In the genomic region with DNA sequence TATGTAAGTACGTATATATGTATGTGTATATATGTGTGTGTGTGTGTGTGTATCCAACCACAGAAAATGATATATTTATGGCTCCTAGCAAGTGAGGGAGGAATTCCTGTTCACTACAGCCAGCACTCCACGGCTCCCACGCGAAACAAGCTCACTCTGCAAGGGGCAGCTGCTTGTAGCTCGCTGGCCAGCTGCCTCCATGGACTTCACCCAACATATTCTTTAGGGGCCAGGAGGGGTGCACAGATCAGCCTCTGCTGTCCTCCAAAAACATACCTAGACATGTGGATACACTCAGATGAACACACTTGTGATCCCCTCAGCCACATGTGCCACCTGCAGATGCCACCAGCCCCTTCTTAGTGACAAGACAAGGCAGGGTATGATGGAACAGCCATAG, we compare ENCODE assay signal across 10 mouse cellular contexts. TPM values are rescaled to one million over a fixed set of nuclear protein-coding genes. Genes with fewer than 3 reads are reported as not detected.
DNase-seq lines count a peak whose midpoint lies in the region; ATAC-seq and TF ChIP-seq lines count a peak whose summit lies in the region.
"Had no signal": no experiment of that assay in that cellular context is flagged by ENCODE, and none has a peak within 500 bp of the region (broad histone marks: within the 10 kb centered on the region; RNA-seq: fewer than 3 reads in every experiment).

No protein-coding gene starts in this region.

- WGBS in forebrain, embryonic 10.5 days, result 83% methylated on average over 5 of the region's 5 CpGs
- 82% methylated on average over 5 of the region's 5 CpGs for WGBS in forebrain, embryonic 11.5 days
- 45% methylated on average over 5 of the region's 5 CpGs for WGBS in lung, embryonic 14.5 days
- WGBS in heart, embryonic 16.5 days, result 47% methylated on average over 5 of the region's 5 CpGs
- 79% methylated on average over 5 of the region's 5 CpGs for WGBS in liver, postnatal 0 days (ENCODE audit: insufficient replicate concordance)

- ATAC-seq in forebrain, embryonic 11.5 days (replicated peaks; ENCODE audit: low FRiP score), result no peak
- no peak for ATAC-seq in lung, embryonic 14.5 days (ENCODE audit: insufficient read depth)
- no peak for ATAC-seq in heart, embryonic 16.5 days (replicated peaks; ENCODE audit: extremely low read depth, insufficient read depth, low FRiP score)
- no peak for ATAC-seq in liver, postnatal 0 days
- ATAC-seq: inflammation-experienced regulatory T-cells, adult 6 months; lung, postnatal 0 days had no signal

- H3K4me1 ChIP-seq in forebrain, embryonic 10.5 days, result peaks cover 74% of the 10 kb centered on the region
- H3K4me1 ChIP-seq in forebrain, embryonic 11.5 days (replicated peaks; ENCODE audit: control insufficient read depth, insufficient read depth, low read length), result peaks cover 32% of the 10 kb centered on the region
- H3K4me1 ChIP-seq in lung, embryonic 14.5 days (ENCODE audit: insufficient read depth), result peaks cover 45% of the 10 kb centered on the region
- peaks cover 73% of the 10 kb centered on the region for H3K4me1 ChIP-seq in heart, embryonic 16.5 days (ENCODE audit: control insufficient read depth, insufficient read depth, low read length)
- H3K4me1 ChIP-seq in liver, postnatal 0 days (ENCODE audit: insufficient read depth), result peaks cover 41% of the 10 kb centered on the region

- no peak overlapping the region for H3K4me3 ChIP-seq in forebrain, embryonic 10.5 days
- H3K4me3 ChIP-seq in forebrain, embryonic 11.5 days (ENCODE audit: low read depth, low read length), result no peak overlapping the region
- no peak overlapping the region for H3K4me3 ChIP-seq in lung, embryonic 14.5 days (ENCODE audit: low read depth, low read length)
- H3K4me3 ChIP-seq in heart, embryonic 16.5 days (ENCODE audit: low read length), result no peak overlapping the region
- no peak overlapping the region for H3K4me3 ChIP-seq in liver, postnatal 0 days (ENCODE audit: low read depth, low read length)

- H3K36me3 ChIP-seq in forebrain, embryonic 10.5 days (replicated peaks), result no peaks in the 10 kb centered on the region
- no peaks in the 10 kb centered on the region for H3K36me3 ChIP-seq in forebrain, embryonic 11.5 days (ENCODE audit: control insufficient read depth, insufficient read depth, low read length)
- peaks cover 13% of the 10 kb centered on the region; the same call in 1 of the 2 replicates for H3K36me3 ChIP-seq in lung, embryonic 14.5 days (ENCODE audit: insufficient read depth)
- H3K36me3 ChIP-seq in heart, embryonic 16.5 days (ENCODE audit: control insufficient read depth, insufficient read depth), result no peaks in the 10 kb centered on the region
- H3K36me3 ChIP-seq in liver, postnatal 0 days (replicated peaks; ENCODE audit: insufficient read depth, low read length), result no peaks in the 10 kb centered on the region

- no peak for TF ChIP-seq EP300 in liver, postnatal 0 days (IDR thresholded peaks at IDR 0.05; ENCODE audit: low read depth)

- TF ChIP-seq CTCF in lung, embryonic 14.5 days (IDR thresholded peaks at IDR 0.05; ENCODE audit: low read depth), result no peak
- TF ChIP-seq CTCF in liver, postnatal 0 days (IDR thresholded peaks at IDR 0.05; ENCODE audit: low read depth), result no peak

- 0 out of 2 replicates have a peak overlapping the region, but pooled peaks have one; percentile 45 for H3K27ac ChIP-seq in forebrain, embryonic 10.5 days
- no peak overlapping the region for H3K27ac ChIP-seq in forebrain, embryonic 11.5 days (ENCODE audit: low read depth, low read length)
- peak overlapping the region; percentile 55; the same call in 1 of the 2 replicates for H3K27ac ChIP-seq in lung, embryonic 14.5 days (ENCODE audit: low read depth)
- H3K27ac ChIP-seq in heart, embryonic 16.5 days (ENCODE audit: low read length), result peak overlapping the region; percentile 86; the same call in 1 of the 2 replicates
- 0 out of 2 replicates have a peak overlapping the region, but pooled peaks have one; percentile 22 for H3K27ac ChIP-seq in liver, postnatal 0 days (ENCODE audit: low read depth)

- peaks cover 98% of the 10 kb centered on the region for H3K27me3 ChIP-seq in forebrain, embryonic 10.5 days (ENCODE audit: poor library complexity, severe bottlenecking)
- peaks cover 20% of the 10 kb centered on the region for H3K27me3 ChIP-seq in forebrain, embryonic 11.5 days (ENCODE audit: control insufficient read depth, insufficient read depth, low read length)
- H3K27me3 ChIP-seq in lung, embryonic 14.5 days (ENCODE audit: insufficient read depth, low read length), result no peaks in the 10 kb centered on the region
- H3K27me3 ChIP-seq in heart, embryonic 16.5 days (ENCODE audit: control insufficient read depth, insufficient read depth, low read length), result no peaks in the 10 kb centered on the region
- H3K27me3 ChIP-seq in liver, postnatal 0 days (ENCODE audit: insufficient read depth, low read length), result no peaks in the 10 kb centered on the region

- no peaks in the 10 kb centered on the region for H3K9me3 ChIP-seq in forebrain, embryonic 10.5 days
- H3K9me3 ChIP-seq in forebrain, embryonic 11.5 days (ENCODE audit: control insufficient read depth, low read length), result no peaks in the 10 kb centered on the region
- no peaks in the 10 kb centered on the region for H3K9me3 ChIP-seq in lung, embryonic 14.5 days (ENCODE audit: low read depth, low read length)
- H3K9me3 ChIP-seq in heart, embryonic 16.5 days (replicated peaks; ENCODE audit: control insufficient read depth, low read length), result no peaks in the 10 kb centered on the region
- H3K9me3 ChIP-seq in liver, postnatal 0 days (ENCODE audit: low read length), result no peaks in the 10 kb centered on the region

- no peak overlapping the region for H3K9ac ChIP-seq in forebrain, embryonic 11.5 days (ENCODE audit: low read length)
- peak overlapping the region; percentile 32 for H3K9ac ChIP-seq in lung, embryonic 14.5 days
- peak overlapping the region; percentile 24; the same call in 1 of the 2 replicates for H3K9ac ChIP-seq in heart, embryonic 16.5 days (ENCODE audit: low read length)
- H3K9ac ChIP-seq in liver, postnatal 0 days (replicated peaks), result no peak overlapping the region

- no peak for DNase-seq in forebrain, embryonic 10.5 days (ENCODE audit: extremely low spot score, low spot score)
- no peak for DNase-seq in forebrain, embryonic 11.5 days (ENCODE audit: low spot score)
- DNase-seq in lung, embryonic 14.5 days, result no peak
- no peak for DNase-seq in lung, postnatal 4 days
- DNase-seq in liver, postnatal 0 days, result no peak
- no peak for DNase-seq in adrenal gland, postnatal 36 days
- no peak for DNase-seq in ovary, postnatal 10 days (ENCODE audit: low spot score)

- H3K4me2 ChIP-seq in forebrain, embryonic 11.5 days (ENCODE audit: low read depth, low read length, severe bottlenecking), result no peak overlapping the region
- H3K4me2 ChIP-seq in lung, embryonic 14.5 days, result no peak overlapping the region
- H3K4me2 ChIP-seq in heart, embryonic 16.5 days (ENCODE audit: low read depth, low read length), result no peak overlapping the region
- H3K4me2 ChIP-seq in liver, postnatal 0 days (ENCODE audit: low read depth, low read length), result no peak overlapping the region

RNA-seq across cellular contexts. Expression of gene G430095P16Rik, which starts 9.7 kb away (rescaled TPM):
- 1.3 and 2.1 TPM in 2 replicates for polyA plus RNA-seq in forebrain, embryonic 10.5 days (2016; fragmentation: Nextera tagmentation; extraction: Ambion mirVana)
- polyA plus RNA-seq in forebrain, embryonic 11.5 days (2014; fragmentation: Nextera tagmentation; extraction: Ambion mirVana), result 3.0 and 3.1 TPM in 2 replicates
- polyA plus RNA-seq in lung, embryonic 14.5 days (2014; fragmentation: Nextera tagmentation; extraction: Ambion mirVana), result 2.7 and 2.8 TPM in 2 replicates
- polyA plus RNA-seq in heart, embryonic 16.5 days (2015; fragmentation: Nextera tagmentation; extraction: Ambion mirVana), result 3.1 and 4.7 TPM in 2 replicates
- 4.8 and 6.3 TPM in 2 replicates for polyA plus RNA-seq in liver, postnatal 0 days (2015; fragmentation: Nextera tagmentation; extraction: Ambion mirVana)
- total RNA-seq in adrenal gland, postnatal 36 days (2021), result under 1 TPM in 1 of 2 experiments, not detected in 1; 0.46 TPM

RNA-seq across cellular contexts. Expression of gene Lyl1, which starts 31.3 kb away (rescaled TPM):
- polyA plus RNA-seq in forebrain, embryonic 10.5 days (2016; fragmentation: Nextera tagmentation; extraction: Ambion mirVana), result 4.9 and 5.8 TPM in 2 replicates
- 5.0 and 5.7 TPM in 2 replicates for polyA plus RNA-seq in forebrain, embryonic 11.5 days (2014; fragmentation: Nextera tagmentation; extraction: Ambion mirVana)
- polyA plus RNA-seq in lung, embryonic 14.5 days (2014; fragmentation: Nextera tagmentation; extraction: Ambion mirVana), result 12.0 and 12.5 TPM in 2 replicates
- polyA plus RNA-seq in heart, embryonic 16.5 days (2015; fragmentation: Nextera tagmentation; extraction: Ambion mirVana), result 10.2 and 12.0 TPM in 2 replicates
- polyA plus RNA-seq in liver, postnatal 0 days (2015; fragmentation: Nextera tagmentation; extraction: Ambion mirVana), result 24.6 and 25.7 TPM in 2 replicates
- 1 to 10 TPM; 2.5 to 2.9 TPM for total RNA-seq in adrenal gland, postnatal 36 days (2021)

RNA-seq across cellular contexts. Expression of gene Nacc1, which starts 44.9 kb away (rescaled TPM):
- 31.3 and 31.5 TPM in 2 replicates for polyA plus RNA-seq in forebrain, embryonic 10.5 days (2016; fragmentation: Nextera tagmentation; extraction: Ambion mirVana)
- 34.6 and 37.7 TPM in 2 replicates for polyA plus RNA-seq in forebrain, embryonic 11.5 days (2014; fragmentation: Nextera tagmentation; extraction: Ambion mirVana)
- polyA plus RNA-seq in lung, embryonic 14.5 days (2014; fragmentation: Nextera tagmentation; extraction: Ambion mirVana), result 29.8 and 33.8 TPM in 2 replicates
- 11.7 and 14.4 TPM in 2 replicates for polyA plus RNA-seq in heart, embryonic 16.5 days (2015; fragmentation: Nextera tagmentation; extraction: Ambion mirVana)
- polyA plus RNA-seq in liver, postnatal 0 days (2015; fragmentation: Nextera tagmentation; extraction: Ambion mirVana), result 3.3 and 3.6 TPM in 2 replicates
- 10 to 100 TPM; 73.9 to 80.0 TPM for total RNA-seq in adrenal gland, postnatal 36 days (2021)

RNA-seq across cellular contexts. Expression of gene Trmt1, which starts 46.4 kb away (rescaled TPM):
- 68.8 and 69.3 TPM in 2 replicates for polyA plus RNA-seq in forebrain, embryonic 10.5 days (2016; fragmentation: Nextera tagmentation; extraction: Ambion mirVana)
- 52.7 and 72.3 TPM in 2 replicates for polyA plus RNA-seq in forebrain, embryonic 11.5 days (2014; fragmentation: Nextera tagmentation; extraction: Ambion mirVana)
- 66.1 and 68.6 TPM in 2 replicates for polyA plus RNA-seq in lung, embryonic 14.5 days (2014; fragmentation: Nextera tagmentation; extraction: Ambion mirVana)
- 43.2 and 46.7 TPM in 2 replicates for polyA plus RNA-seq in heart, embryonic 16.5 days (2015; fragmentation: Nextera tagmentation; extraction: Ambion mirVana)
- polyA plus RNA-seq in liver, postnatal 0 days (2015; fragmentation: Nextera tagmentation; extraction: Ambion mirVana), result 21.3 TPM in 2 replicates
- 10 to 100 TPM; 63.8 to 83.7 TPM for total RNA-seq in adrenal gland, postnatal 36 days (2021)

Comparison
In these comparisons a context has a peak if more than half of its experiments do, and no peak if none do; other contexts are left out.
1. H3K9ac ChIP-seq: peak in lung, embryonic 14.5 days (single experiment) and heart, embryonic 16.5 days (single experiment); none in forebrain, embryonic 11.5 days (single experiment) and liver, postnatal 0 days (single experiment).